Mouse (Mus musculus) C2C12 (cell line): ENCODE data around the gene Slc39a11.

Experiments
- CEBPB ChIP-seq: IDR thresholded peaks from one replicate; pipeline ENCODE4 v1.6.1; 2011; ENCODE audit warnings: low read depth, mild to moderate bottlenecking, control low read depth, moderate library complexity
- CTCF ChIP-seq: IDR thresholded peaks from one replicate; pipeline ENCODE4 v1.5.1; 2011; ENCODE audit not compliant: control insufficient read depth, insufficient read depth, insufficient read length
- FOSL1 ChIP-seq: IDR thresholded peaks from one replicate; pipeline ENCODE4 v1.8.0; 2011; ENCODE audit warnings: mild to moderate bottlenecking, low read length; ENCODE audit not compliant: poor library complexity, insufficient read depth, severe bottlenecking
- MAX ChIP-seq: IDR thresholded peaks from one replicate; pipeline ENCODE4 v1.6.1; 2011; ENCODE audit warnings: mild to moderate bottlenecking, control low read depth

DNA sequence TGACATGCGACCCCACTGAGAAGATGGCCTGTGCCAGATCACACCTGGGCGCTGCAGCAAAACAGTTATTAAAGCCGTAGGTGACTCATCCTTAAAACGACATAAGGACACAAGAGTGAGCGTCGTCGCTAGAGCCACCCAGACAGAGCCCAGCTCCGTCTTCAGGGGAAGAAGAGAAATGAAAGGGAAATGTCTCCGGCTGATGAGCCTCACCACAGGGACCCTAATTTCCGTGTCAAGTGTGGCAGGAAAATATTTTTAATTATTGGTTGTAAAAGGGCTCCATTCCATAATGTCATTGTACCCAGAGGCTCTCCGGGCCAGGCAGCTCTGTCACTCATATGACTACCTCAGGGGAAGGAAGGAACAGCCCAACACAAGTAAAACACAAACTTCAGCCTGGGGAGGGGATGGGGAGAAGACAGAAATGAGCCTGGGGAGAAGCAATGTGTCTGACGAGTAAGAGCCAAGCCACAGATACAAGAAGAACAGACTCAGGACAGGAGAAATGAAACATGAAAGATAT is 155.8 kb downstream of the Slc39a11 start:
- TF ChIP-seq CTCF (no peak), CEBPB (no peak), MAX (no peak), FOSL1 (no peak)
